Mouse (Mus musculus) cerebellum, adult (tissue): ENCODE data around the gene Asic2.

ENCODE experiments used
- ATAC-seq: cut with Nextera tagmentation; 2 replicates; pipeline ENCODE4 v1.9.2; 2017; ENCODE audit warnings: mild to moderate bottlenecking, moderate library complexity, mixed read lengths; ENCODE audit not compliant: insufficient number of reproducible peaks, low FRiP score, low TSS enrichment

The Asic2 gene

GRCm38 (mm10) chr11:81579753-81580152, 388.5 kb downstream of the Asic2 start:
- ATAC-seq: no peak

- ATAC-seq: no peak
Measured at GRCm38 (mm10) chr11:81570406-81570805, 397.9 kb downstream of the Asic2 start.

GRCm38 (mm10) chr11:81564857-81565256, 403.4 kb downstream of the Asic2 start:
- no peak for ATAC-seq

GRCm38 (mm10) chr11:81560374-81560773, 407.9 kb downstream of the Asic2 start:
- ATAC-seq: no peak

- no peak for ATAC-seq
Measured at GRCm38 (mm10) chr11:81543189-81543588, 425.1 kb downstream of the Asic2 start.

- ATAC-seq: 0 out of 2 replicates have a peak, but pooled peaks have one; percentile 15
Measured at GRCm38 (mm10) chr11:81535121-81535717, 433.0 kb downstream of the Asic2 start.

- peak; percentile 52; the same call in 1 of the 2 replicates for ATAC-seq
Measured at GRCm38 (mm10) chr11:81534686-81535085, 433.6 kb downstream of the Asic2 start.

- ATAC-seq: no peak
Measured at GRCm38 (mm10) chr11:81531906-81532305, 436.4 kb downstream of the Asic2 start.

GRCm38 (mm10) chr11:81522927-81523326, 445.3 kb downstream of the Asic2 start:
- no peak for ATAC-seq

- ATAC-seq: no peak
Measured at GRCm38 (mm10) chr11:81521881-81522280, 446.4 kb downstream of the Asic2 start.

GRCm38 (mm10) chr11:81518001-81518955, 450.0 kb downstream of the Asic2 start:
- ATAC-seq: no peak

GRCm38 (mm10) chr11:81515754-81516153, 452.5 kb downstream of the Asic2 start:
- ATAC-seq: no peak

- no peak for ATAC-seq
Measured at GRCm38 (mm10) chr11:81512434-81512833, 455.8 kb downstream of the Asic2 start.

GRCm38 (mm10) chr11:81511401-81511800, 456.9 kb downstream of the Asic2 start:
- no peak for ATAC-seq

GRCm38 (mm10) chr11:81508385-81509233, 459.6 kb downstream of the Asic2 start:
- ATAC-seq: no peak

- ATAC-seq: no peak
Measured at GRCm38 (mm10) chr11:81504791-81505430, 463.3 kb downstream of the Asic2 start.

- ATAC-seq: no peak
Measured at GRCm38 (mm10) chr11:81501473-81502246, 466.6 kb downstream of the Asic2 start.

GRCm38 (mm10) chr11:81498990-81499389, 469.3 kb downstream of the Asic2 start:
- ATAC-seq: no peak

- ATAC-seq: no peak
Measured at GRCm38 (mm10) chr11:81497652-81498391, 470.4 kb downstream of the Asic2 start.
